Mouse (Mus musculus) midbrain, embryonic 15.5 days (tissue): ENCODE data around the gene Cdkal1. TPM values are rescaled to one million over a fixed set of nuclear protein-coding genes. Genes with fewer than 3 reads are reported as not detected.

ENCODE experiments used
- ATAC-seq: fragments of 200-750 bp; cut with Nextera tagmentation; replicated peaks from 2 replicates; pipeline ENCODE4 v1.8.0; 2017; ENCODE audit warnings: moderate TSS enrichment
- H3K27ac ChIP-seq: fragments of 300-500 bp; sonication (generic); 2 replicates; pipeline ENCODE4 v1.5.1; 2015; ENCODE audit warnings: mild to moderate bottlenecking, inconsistent platforms
- H3K27me3 ChIP-seq: fragments of 300-500 bp; sonication (generic); replicated peaks from 2 replicates; pipeline ENCODE4 v1.6.1; 2015; ENCODE audit warnings: inconsistent platforms
- H3K36me3 ChIP-seq: fragments of 300-500 bp; sonication (generic); replicated peaks from 2 replicates; pipeline ENCODE4 v1.6.1; 2015; ENCODE audit warnings: inconsistent platforms
- H3K4me1 ChIP-seq: fragments of 300-500 bp; sonication (generic); 2 replicates; pipeline ENCODE4 v1.6.1; 2015; ENCODE audit warnings: inconsistent platforms
- H3K4me2 ChIP-seq: fragments of 300-500 bp; sonication (generic); 2 replicates; pipeline ENCODE4 v1.6.1; 2015; ENCODE audit warnings: inconsistent platforms, mild to moderate bottlenecking, moderate library complexity
- H3K4me3 ChIP-seq: fragments of 300-500 bp; sonication (generic); 2 replicates; pipeline ENCODE4 v1.5.1; 2015; ENCODE audit warnings: mild to moderate bottlenecking, inconsistent platforms
- H3K9ac ChIP-seq: fragments of 300-500 bp; sonication (generic); 2 replicates; pipeline ENCODE4 v1.6.1; 2015; ENCODE audit warnings: mild to moderate bottlenecking, inconsistent platforms
- H3K9me3 ChIP-seq: fragments of 300-500 bp; sonication (generic); 2 replicates; pipeline ENCODE4 v1.6.1; 2016; ENCODE audit warnings: inconsistent platforms
- WGBS: fragments of 180-500 bp; shearing (Covaris S2); methylation state at CpG from one replicate; pipeline ENCODE4 v1.1.7; 2015; ENCODE audit warnings: mixed read lengths; 5-methylcytosine and 5-hydroxymethylcytosine counted together
- polyA plus RNA-seq: library from polyadenylated mRNA; unstranded; fragments of >200 nt; fragmentation: Nextera tagmentation; extraction: Ambion mirVana; gene quantifications from 2 replicates; pipeline ENCODE4 v1.2.1, GENCODE M21; 2015

Cdkal1 gene
- polyA plus RNA-seq, 1 experiment from 2014 or later = 21.9 TPM

DNA sequence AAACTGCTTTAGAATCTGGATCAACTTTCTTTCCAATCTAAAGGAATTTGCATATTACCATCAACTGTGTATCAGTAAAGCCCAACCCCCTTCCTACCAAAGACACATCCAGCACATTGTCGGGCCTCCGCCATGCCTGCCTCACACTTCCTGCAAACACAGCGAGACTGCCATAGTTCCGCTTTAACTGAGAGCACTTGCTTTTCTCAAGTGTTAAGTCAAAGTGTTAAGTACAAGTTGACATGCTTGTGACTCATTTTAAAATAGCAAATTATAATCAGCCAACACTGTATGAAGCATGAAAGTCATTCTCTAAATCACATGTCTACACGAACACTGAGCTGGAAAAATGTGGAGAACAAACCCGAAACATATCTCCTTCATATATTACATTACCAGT is 305.3 kb downstream of the Cdkal1 start:
- H3K36me3 ChIP-seq = no peaks in the 10 kb centered on the region
- no peaks in the 10 kb centered on the region for H3K9me3 ChIP-seq
- H3K4me1 ChIP-seq = no peaks in the 10 kb centered on the region
- ATAC-seq = no peak
- H3K4me3 ChIP-seq = no peak overlapping the region
- no peak overlapping the region for H3K27ac ChIP-seq
- H3K9ac ChIP-seq = no peak overlapping the region
- H3K27me3 ChIP-seq = no peaks in the 10 kb centered on the region
- WGBS = 90% methylated on average over 6 of the region's 6 CpGs
- no peak overlapping the region for H3K4me2 ChIP-seq

DNA sequence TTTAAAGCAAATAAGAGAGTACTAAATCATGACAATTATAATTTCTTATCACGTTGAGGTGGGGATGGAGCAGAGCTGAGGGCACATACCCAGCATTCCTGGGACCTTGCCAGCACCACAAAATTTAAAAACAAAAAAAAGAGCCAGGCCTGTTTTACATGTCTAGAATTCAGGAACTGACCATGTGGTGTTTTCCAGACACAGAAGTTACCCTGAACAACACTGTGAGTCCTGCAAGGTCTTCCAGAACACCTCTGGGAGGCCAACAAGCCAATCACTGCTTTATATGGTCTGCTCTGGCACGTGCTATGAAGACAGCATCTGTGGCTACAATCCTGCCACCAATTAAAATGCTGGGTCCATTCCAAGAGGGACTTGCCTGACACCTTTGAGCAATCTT is 305.7 kb downstream of the Cdkal1 start:
- Histone ChIP-seq H3K27ac (no peak overlapping the region), H3K9me3 (no peaks in the 10 kb centered on the region), H3K4me1 (no peaks in the 10 kb centered on the region), H3K36me3 (no peaks in the 10 kb centered on the region), H3K4me3 (no peak overlapping the region), H3K27me3 (no peaks in the 10 kb centered on the region), H3K9ac (no peak overlapping the region), H3K4me2 (no peak overlapping the region)
- no peak for ATAC-seq
- WGBS = 73% methylated on average over 2 of the region's 2 CpGs

DNA sequence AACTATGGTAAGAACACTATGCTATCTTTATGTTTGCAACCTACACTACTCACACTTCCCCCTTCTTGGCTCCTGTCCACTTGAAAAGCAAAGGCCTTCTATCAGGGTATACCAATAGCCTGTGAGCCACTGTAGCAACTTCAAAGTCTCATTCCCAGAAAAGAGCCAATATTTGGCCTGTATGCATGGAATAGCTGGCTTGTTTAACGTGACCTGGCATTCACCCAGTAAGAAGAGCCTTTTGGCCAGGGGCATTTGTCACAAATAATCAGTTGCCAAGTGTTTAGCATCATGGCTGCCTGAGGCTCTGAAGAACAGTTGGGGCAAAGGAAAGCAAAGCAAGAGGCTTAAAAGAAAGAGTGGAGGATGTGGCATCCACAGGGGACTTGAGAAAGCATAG is 317.6 kb downstream of the Cdkal1 start:
- H3K36me3 ChIP-seq = no peaks in the 10 kb centered on the region
- no peak overlapping the region for H3K4me2 ChIP-seq
- 57% methylated on average over 1 of the region's 1 CpGs for WGBS
- H3K4me3 ChIP-seq = no peak overlapping the region
- no peak overlapping the region for H3K9ac ChIP-seq
- H3K4me1 ChIP-seq = no peaks in the 10 kb centered on the region; the same call in 1 of the 2 replicates
- H3K27ac ChIP-seq = no peak overlapping the region
- ATAC-seq = no peak
- no peaks in the 10 kb centered on the region for H3K9me3 ChIP-seq
- H3K27me3 ChIP-seq = no peaks in the 10 kb centered on the region

DNA sequence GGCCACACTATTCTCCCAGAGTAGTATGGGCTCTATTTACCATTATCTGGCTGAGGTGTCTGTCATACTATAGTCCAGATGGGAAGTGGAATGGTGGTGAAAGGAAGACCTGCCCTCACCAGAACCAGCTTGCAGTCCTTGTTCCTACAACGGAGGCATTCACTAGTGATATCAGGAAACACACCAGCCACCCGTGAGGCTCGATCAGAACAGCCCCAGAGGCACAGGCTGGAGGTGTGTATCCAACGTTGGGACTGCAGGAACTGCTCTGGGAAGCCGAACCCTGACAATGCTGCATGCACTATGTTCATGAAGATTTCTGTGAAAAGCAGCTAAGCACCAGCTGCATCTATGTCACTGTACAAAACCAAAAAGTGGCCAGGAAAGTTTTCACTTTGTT is 321.9 kb downstream of the Cdkal1 start:
- 87% methylated on average over 5 of the region's 5 CpGs for WGBS
- no peak for ATAC-seq
- Histone ChIP-seq H3K4me1 (no peaks in the 10 kb centered on the region; the same call in 1 of the 2 replicates), H3K27me3 (no peaks in the 10 kb centered on the region), H3K9ac (no peak overlapping the region), H3K4me3 (no peak overlapping the region), H3K9me3 (no peaks in the 10 kb centered on the region), H3K36me3 (no peaks in the 10 kb centered on the region), H3K27ac (no peak overlapping the region), H3K4me2 (no peak overlapping the region)

DNA sequence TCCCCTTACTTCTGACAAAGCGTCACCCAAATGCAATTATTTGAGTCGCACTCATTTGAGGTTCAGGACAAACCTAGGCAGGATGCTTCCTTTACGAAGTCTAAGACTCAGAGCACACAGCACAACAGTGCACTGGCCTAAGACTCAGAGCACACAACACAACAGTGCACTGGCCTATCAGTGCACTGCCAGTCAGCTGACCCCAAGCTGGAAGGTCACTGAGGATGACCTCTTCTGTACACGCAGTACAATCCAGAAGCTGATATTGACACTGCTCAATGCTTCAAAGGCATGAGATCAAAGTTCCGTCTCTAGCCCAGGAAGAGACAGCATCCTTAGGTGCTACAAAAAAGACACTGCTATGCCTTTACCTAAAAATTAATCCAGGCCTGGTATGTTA is 327.1 kb downstream of the Cdkal1 start:
- WGBS = 82% methylated on average over 5 of the region's 5 CpGs

DNA sequence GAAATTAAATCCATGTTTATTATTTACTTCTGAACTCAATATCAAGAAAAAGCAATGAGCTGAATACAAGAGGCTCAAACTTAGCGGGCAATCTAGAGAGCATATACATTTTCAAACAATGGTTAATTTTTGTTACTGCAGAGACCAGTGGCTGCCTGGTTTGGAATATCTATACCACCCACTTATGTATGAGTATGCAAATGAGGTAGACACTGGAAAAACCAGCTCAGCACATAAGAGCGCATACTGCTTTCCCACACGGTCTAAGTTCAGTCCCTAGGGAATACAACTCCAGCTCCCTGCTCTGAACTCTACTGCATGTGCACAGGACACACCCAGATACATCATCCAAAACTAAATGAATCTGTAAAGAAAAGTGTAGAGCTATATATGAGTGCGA is 334.2 kb downstream of the Cdkal1 start:
- ATAC-seq = no peak
- 82% methylated on average over 4 of the region's 4 CpGs for WGBS

More for the DNA sequence above, 327.1 kb downstream of the Cdkal1 start:
- no peak overlapping the region for H3K4me3 ChIP-seq
- no peaks in the 10 kb centered on the region for H3K9me3 ChIP-seq
- H3K27ac ChIP-seq = no peak overlapping the region
- H3K27me3 ChIP-seq = no peaks in the 10 kb centered on the region
- H3K4me2 ChIP-seq = no peak overlapping the region
- no peaks in the 10 kb centered on the region for H3K4me1 ChIP-seq
- ATAC-seq = no peak
- no peaks in the 10 kb centered on the region for H3K36me3 ChIP-seq
- H3K9ac ChIP-seq = no peak overlapping the region

DNA sequence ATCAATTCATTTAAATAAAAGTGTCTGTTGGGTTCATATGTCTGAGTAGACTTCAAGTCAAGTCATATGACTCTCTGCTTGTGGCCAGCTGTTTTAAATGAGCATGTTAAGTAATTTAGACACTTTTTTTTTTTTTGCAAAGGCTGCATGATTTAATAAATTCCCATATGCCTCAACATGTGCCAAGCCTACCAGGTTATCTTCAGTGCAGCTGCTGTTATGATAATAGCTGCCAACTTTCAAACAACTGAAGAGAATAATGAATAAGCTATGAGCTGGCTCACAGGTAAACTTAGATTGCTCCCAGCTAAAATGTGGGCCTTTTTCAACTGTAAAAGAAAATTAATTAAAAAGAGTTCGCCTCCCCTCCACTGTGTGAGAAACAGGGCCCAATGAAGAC is 341.4 kb downstream of the Cdkal1 start:
- 87% methylated on average over 1 of the region's 1 CpGs for WGBS
- Histone ChIP-seq H3K4me1 (no peaks in the 10 kb centered on the region), H3K27me3 (no peaks in the 10 kb centered on the region), H3K4me2 (no peak overlapping the region), H3K9me3 (no peaks in the 10 kb centered on the region), H3K27ac (no peak overlapping the region), H3K36me3 (no peaks in the 10 kb centered on the region), H3K4me3 (no peak overlapping the region), H3K9ac (no peak overlapping the region)
- ATAC-seq = no peak

More for the DNA sequence above, 334.2 kb downstream of the Cdkal1 start:
- H3K4me3 ChIP-seq = no peak overlapping the region
- H3K9me3 ChIP-seq = no peaks in the 10 kb centered on the region
- no peaks in the 10 kb centered on the region for H3K36me3 ChIP-seq
- no peak overlapping the region for H3K4me2 ChIP-seq
- no peaks in the 10 kb centered on the region for H3K4me1 ChIP-seq
- H3K27me3 ChIP-seq = no peaks in the 10 kb centered on the region
- H3K9ac ChIP-seq = no peak overlapping the region
- no peak overlapping the region for H3K27ac ChIP-seq

DNA sequence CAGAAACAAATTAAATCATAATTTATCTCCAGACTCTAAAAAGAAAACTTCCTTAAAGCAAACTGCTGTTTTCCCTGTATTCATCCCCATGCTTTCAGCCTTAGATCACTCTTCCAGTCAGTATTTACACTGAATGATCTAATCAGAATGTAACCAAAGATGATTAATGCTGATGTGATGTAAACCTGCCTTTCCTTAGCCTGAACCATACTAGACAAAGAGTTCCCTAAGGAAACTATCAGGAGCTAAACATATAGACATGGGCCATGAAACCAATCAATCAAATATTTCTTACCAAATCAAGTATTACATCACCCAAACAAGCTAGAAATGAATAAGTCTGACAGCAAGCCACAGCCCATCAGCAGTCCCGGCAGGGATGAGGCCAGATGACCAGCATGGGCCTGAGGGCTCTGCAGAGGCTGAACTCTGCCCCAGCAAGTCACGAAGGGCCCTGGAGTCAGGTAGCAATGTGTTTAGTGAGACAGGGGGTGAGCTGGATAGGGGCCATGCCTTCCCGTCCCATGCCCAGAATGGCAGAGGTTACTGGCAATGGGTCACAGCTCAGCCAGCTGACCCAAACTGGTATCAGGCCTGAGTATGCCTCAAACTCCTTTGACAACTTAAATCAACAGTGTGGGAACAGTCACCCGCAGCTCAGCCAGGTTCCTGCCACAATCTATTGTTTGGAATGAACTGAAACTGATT is 350.5 kb downstream of the Cdkal1 start:
- 51% methylated on average over 4 of the region's 4 CpGs for WGBS
- Histone ChIP-seq H3K4me2 (no peak overlapping the region), H3K9me3 (no peaks in the 10 kb centered on the region)

DNA sequence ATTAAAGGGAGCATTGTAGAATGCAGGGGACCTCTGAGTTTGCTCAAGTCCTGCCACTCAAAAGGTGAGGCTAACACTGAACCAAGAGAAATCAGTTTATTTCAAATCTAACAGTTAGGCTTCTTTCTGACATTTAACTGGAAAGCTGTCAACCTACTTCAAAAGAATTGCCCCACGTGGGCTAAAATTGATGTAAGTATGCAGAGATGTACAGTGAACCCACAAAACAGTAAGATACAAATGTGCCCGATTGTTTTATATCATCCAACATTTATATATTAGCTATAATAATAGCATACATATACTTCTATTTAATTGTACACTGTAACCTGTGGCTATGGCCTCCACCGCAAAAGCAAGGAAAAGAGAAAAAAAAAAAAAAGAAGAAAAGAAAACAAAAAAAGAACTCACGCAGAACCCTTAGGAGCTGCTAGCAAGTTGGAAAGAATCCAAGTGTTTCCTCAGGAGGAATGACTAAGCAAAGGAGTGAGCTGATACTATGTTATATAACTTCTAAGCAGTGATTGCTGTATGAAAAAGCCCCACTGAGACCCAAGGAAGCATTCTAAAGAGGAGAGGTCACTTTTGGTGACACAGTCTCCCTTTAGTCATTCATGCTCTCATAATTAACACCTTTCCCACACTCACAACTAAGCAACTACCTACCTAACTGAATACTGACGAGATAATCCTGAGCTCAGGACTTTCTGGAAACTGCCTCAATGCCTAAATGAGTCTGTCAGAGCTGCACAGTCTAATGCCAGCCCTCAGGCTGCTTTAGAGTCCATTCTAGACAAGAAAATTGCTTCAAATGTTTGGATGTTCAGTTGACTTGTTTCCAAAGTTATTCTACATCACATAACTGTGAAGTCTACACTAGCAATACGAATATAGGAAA is 352.1 kb downstream of the Cdkal1 start:
- Histone ChIP-seq H3K9ac (no peak overlapping the region), H3K4me1 (peaks cover 3% of the 10 kb centered on the region; the same call in 1 of the 2 replicates), H3K4me3 (no peak overlapping the region), H3K36me3 (no peaks in the 10 kb centered on the region), H3K9me3 (no peaks in the 10 kb centered on the region), H3K27ac (no peak overlapping the region), H3K4me2 (no peak overlapping the region), H3K27me3 (no peaks in the 10 kb centered on the region)
- WGBS = 61% methylated on average over 6 of the region's 6 CpGs
- ATAC-seq = no peak

More for the DNA sequence above, 350.5 kb downstream of the Cdkal1 start:
- H3K27ac ChIP-seq = no peak overlapping the region
- no peak overlapping the region for H3K4me3 ChIP-seq
- H3K36me3 ChIP-seq = no peaks in the 10 kb centered on the region
- H3K4me1 ChIP-seq = peaks cover 3% of the 10 kb centered on the region; the same call in 1 of the 2 replicates
- no peaks in the 10 kb centered on the region for H3K27me3 ChIP-seq
- ATAC-seq = no peak
- no peak overlapping the region for H3K9ac ChIP-seq

DNA sequence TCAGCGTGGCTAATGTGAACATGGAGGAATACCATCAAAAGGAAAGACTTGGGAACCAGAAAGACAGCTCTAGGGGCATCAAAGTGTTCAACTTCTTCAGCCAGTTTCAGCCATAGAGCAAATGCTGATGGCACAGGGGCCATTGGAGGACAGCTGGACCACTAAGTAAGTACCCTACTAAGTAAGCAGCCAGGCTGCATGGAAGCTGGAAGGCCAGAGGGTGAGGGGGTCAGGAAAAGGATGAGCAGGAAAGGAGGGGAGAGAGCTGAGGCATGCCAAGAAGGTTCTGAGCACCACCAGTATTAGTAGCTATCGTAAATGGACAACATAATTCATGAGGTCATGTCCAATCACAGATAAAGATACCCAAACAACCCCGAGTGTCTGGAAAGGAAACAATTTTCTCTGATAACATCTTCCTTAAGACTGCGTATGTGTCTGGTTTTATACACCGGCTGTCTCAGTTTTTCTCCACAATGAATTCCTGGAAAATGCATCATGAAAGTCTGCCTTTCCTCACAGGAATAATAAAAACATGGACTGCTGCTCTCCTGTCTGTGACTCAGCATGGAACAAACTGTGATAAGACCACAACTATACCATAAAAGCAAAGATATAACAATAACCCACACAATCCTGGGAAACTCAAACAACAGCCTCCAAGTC is 352.9 kb downstream of the Cdkal1 start:
- no peak overlapping the region for H3K4me2 ChIP-seq
- no peak for ATAC-seq
- no peak overlapping the region for H3K4me3 ChIP-seq
- no peak overlapping the region for H3K9ac ChIP-seq
- no peaks in the 10 kb centered on the region for H3K36me3 ChIP-seq
- H3K9me3 ChIP-seq = no peaks in the 10 kb centered on the region
- 85% methylated on average over 5 of the region's 5 CpGs for WGBS
- no peak overlapping the region for H3K27ac ChIP-seq
- H3K4me1 ChIP-seq = peaks cover 3% of the 10 kb centered on the region; the same call in 1 of the 2 replicates
- no peaks in the 10 kb centered on the region for H3K27me3 ChIP-seq

DNA sequence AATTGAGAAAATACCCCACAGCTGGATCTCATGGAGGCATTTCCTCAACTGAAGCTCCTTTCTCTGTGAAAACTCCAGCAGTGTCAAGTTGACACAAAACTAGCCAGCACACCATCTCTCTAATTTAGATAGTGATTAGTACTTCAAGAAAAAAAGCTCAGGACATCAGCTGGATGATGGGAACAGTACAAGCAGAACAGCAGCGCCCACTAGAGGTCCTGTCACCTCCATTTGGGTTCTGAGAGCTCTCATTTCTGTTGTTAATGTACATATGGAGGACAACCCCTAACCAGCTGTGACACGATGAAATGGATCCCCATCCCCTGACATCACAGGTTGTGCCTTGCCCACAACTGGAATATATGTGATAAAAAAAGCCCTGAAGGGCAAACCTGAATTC is 354.3 kb downstream of the Cdkal1 start:
- ATAC-seq = no peak
- Histone ChIP-seq H3K9me3 (no peaks in the 10 kb centered on the region), H3K4me1 (peaks cover 3% of the 10 kb centered on the region; the same call in 1 of the 2 replicates), H3K4me2 (no peak overlapping the region), H3K27ac (no peak overlapping the region), H3K27me3 (no peaks in the 10 kb centered on the region), H3K36me3 (no peaks in the 10 kb centered on the region), H3K9ac (no peak overlapping the region), H3K4me3 (no peak overlapping the region)
- WGBS = 73% methylated on average over 2 of the region's 2 CpGs

DNA sequence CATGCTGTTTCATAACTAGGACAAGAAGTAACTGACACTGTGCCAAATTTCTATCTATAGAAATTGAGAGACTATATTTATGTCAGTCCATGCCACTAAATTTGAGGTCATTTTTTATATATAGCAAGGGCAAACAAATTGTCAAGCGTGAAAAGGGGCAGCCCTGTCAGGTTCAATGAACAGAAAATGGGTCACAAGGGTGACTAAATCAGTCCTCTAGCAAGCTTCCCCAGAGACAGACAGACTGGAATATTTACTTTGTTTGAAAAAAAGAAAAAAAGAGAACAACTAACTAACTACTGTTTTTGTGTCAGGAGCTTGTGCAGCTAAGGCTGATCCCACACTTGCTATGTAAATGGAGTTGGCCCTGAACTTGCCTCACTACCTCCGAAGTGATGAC is 355.7 kb downstream of the Cdkal1 start:
- no peaks in the 10 kb centered on the region for H3K27me3 ChIP-seq
- no peak overlapping the region for H3K9ac ChIP-seq
- H3K36me3 ChIP-seq = no peaks in the 10 kb centered on the region
- no peak overlapping the region for H3K27ac ChIP-seq
- no peak overlapping the region for H3K4me3 ChIP-seq
- no peak overlapping the region for H3K4me2 ChIP-seq
- no peaks in the 10 kb centered on the region for H3K9me3 ChIP-seq
- peaks cover 3% of the 10 kb centered on the region; the same call in 1 of the 2 replicates for H3K4me1 ChIP-seq
- no peak for ATAC-seq
- 83% methylated on average over 2 of the region's 2 CpGs for WGBS
